Mouse (Mus musculus) hindbrain, embryonic 11.5 days (tissue): ENCODE data around the gene Dok5. TPM values are rescaled to one million over a fixed set of nuclear protein-coding genes. Genes with fewer than 3 reads are reported as not detected.

Source experiments
- ATAC-seq: fragments of 200-750 bp; cut with Nextera tagmentation; 2 replicates; pipeline ENCODE4 v1.8.0; 2017; ENCODE audit warnings: mild to moderate bottlenecking, moderate TSS enrichment, moderate library complexity; ENCODE audit not compliant: low FRiP score
- DNase-seq: peaks from one replicate; pipeline ENCODE4 v3.0.0-alpha.2; 2015; ENCODE audit warnings: low spot score
- H3K27ac ChIP-seq: fragments of 300-500 bp; sonication (generic); 2 replicates; pipeline ENCODE4 v1.5.1; 2014; ENCODE audit warnings: mild to moderate bottlenecking, low read depth, low read length
- H3K27me3 ChIP-seq: fragments of 300-500 bp; sonication (generic); 2 replicates; pipeline ENCODE4 v1.6.1; 2014; ENCODE audit warnings: mild to moderate bottlenecking, low read length, moderate library complexity, mixed read lengths; ENCODE audit not compliant: control insufficient read depth, insufficient read depth
- H3K36me3 ChIP-seq: fragments of 300-500 bp; sonication (generic); 2 replicates; pipeline ENCODE4 v1.6.1; 2014; ENCODE audit warnings: mild to moderate bottlenecking, low read length, moderate library complexity, mixed read lengths; ENCODE audit not compliant: control insufficient read depth, insufficient read depth
- H3K4me1 ChIP-seq: fragments of 300-500 bp; sonication (generic); replicated peaks from 2 replicates; pipeline ENCODE4 v1.6.1; 2014; ENCODE audit warnings: low read length, mixed read lengths; ENCODE audit not compliant: control insufficient read depth, insufficient read depth
- H3K4me2 ChIP-seq: fragments of 300-500 bp; sonication (generic); replicated peaks from 2 replicates; pipeline ENCODE4 v1.6.1; 2014; ENCODE audit warnings: mild to moderate bottlenecking, low read depth, low read length
- H3K4me3 ChIP-seq: fragments of 300-500 bp; sonication (generic); 2 replicates; pipeline ENCODE4 v1.5.1; 2014; ENCODE audit warnings: low read depth, low read length
- H3K9ac ChIP-seq: fragments of 300-500 bp; sonication (generic); 2 replicates; pipeline ENCODE4 v1.6.1; 2014; ENCODE audit warnings: low read depth, low read length
- H3K9me3 ChIP-seq: fragments of 300-500 bp; sonication (generic); 2 replicates; pipeline ENCODE4 v1.6.1; 2016; ENCODE audit warnings: low read length; ENCODE audit not compliant: control insufficient read depth
- WGBS: fragments of 180-500 bp; shearing (Covaris S2); extraction: QIAGEN DNeasy Blood & Tissue Kit; methylation state at CpG from one replicate; pipeline ENCODE4 v1.1.7; 2014; 5-methylcytosine and 5-hydroxymethylcytosine counted together
- polyA plus RNA-seq: library from polyadenylated mRNA; unstranded; fragments of >200 nt; fragmentation: Nextera tagmentation; extraction: Ambion mirVana; gene quantifications from 2 replicates; pipeline ENCODE4 v1.2.1, GENCODE M21; 2014

Gene Dok5
- polyA plus RNA-seq, 1 experiment from 2014 or later = 18.0 TPM

GRCm38 (mm10) chr2:170712658-170713285 is 18.8 kb upstream of the Dok5 start:
- no peaks in the 10 kb centered on the region for H3K27me3 ChIP-seq
- DNase-seq (no peak), ATAC-seq (no peak)
- H3K4me1 ChIP-seq = no peaks in the 10 kb centered on the region
- no peak overlapping the region for H3K4me2 ChIP-seq
- H3K36me3 ChIP-seq = no peaks in the 10 kb centered on the region
- H3K9me3 ChIP-seq = no peaks in the 10 kb centered on the region
- H3K9ac ChIP-seq = no peak overlapping the region
- 90% methylated on average over 11 of the region's 11 CpGs for WGBS
- no peak overlapping the region for H3K27ac ChIP-seq
- no peak overlapping the region for H3K4me3 ChIP-seq

GRCm38 (mm10) chr2:170720386-170720785 is 11.2 kb upstream of the Dok5 start:
- Histone ChIP-seq H3K4me2 (no peak overlapping the region), H3K27me3 (no peaks in the 10 kb centered on the region), H3K9ac (no peak overlapping the region), H3K4me1 (no peaks in the 10 kb centered on the region), H3K9me3 (no peaks in the 10 kb centered on the region), H3K4me3 (no peak overlapping the region), H3K36me3 (no peaks in the 10 kb centered on the region), H3K27ac (no peak overlapping the region)
- DNase-seq (no peak), ATAC-seq (peak; percentile 40; the same call in 1 of the 2 replicates)
- 42% methylated on average over 4 of the region's 4 CpGs for WGBS

- DNase-seq = no peak
- no peaks in the 10 kb centered on the region for H3K36me3 ChIP-seq
- no peak overlapping the region for H3K4me3 ChIP-seq
- H3K9ac ChIP-seq = no peak overlapping the region
- no peaks in the 10 kb centered on the region for H3K9me3 ChIP-seq
- H3K4me2 ChIP-seq = no peak overlapping the region
- H3K27ac ChIP-seq = no peak overlapping the region
- ATAC-seq = no peak
- no peaks in the 10 kb centered on the region for H3K4me1 ChIP-seq
- 65% methylated on average over 13 of the region's 13 CpGs for WGBS
- H3K27me3 ChIP-seq = no peaks in the 10 kb centered on the region
Measured at GRCm38 (mm10) chr2:170724136-170724535, 7.5 kb upstream of the Dok5 start.

DNA sequence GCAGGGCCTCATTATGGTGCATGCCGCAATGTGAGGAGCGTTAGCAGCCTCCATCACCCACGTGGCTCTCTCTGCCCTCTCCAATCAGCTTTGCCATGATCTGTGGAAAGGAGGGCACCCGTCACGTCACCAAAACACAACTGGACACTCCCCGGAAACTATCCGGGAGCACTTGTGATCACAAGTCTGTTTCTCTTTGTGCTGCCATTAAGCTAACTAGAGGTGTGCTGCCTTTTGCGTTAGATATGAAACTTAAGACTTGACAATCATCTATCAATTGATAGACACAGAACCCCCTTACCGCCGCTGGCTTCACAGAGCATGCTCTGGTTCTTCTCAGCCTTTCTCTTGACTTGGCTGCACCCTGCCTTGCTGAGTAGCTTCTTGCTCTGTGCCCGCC is 6.9 kb upstream of the Dok5 start:
- no peaks in the 10 kb centered on the region for H3K9me3 ChIP-seq
- no peak overlapping the region for H3K4me3 ChIP-seq
- ATAC-seq (no peak), DNase-seq (no peak)
- H3K36me3 ChIP-seq = no peaks in the 10 kb centered on the region
- 89% methylated on average over 11 of the region's 11 CpGs for WGBS
- no peak overlapping the region for H3K27ac ChIP-seq
- H3K27me3 ChIP-seq = no peaks in the 10 kb centered on the region
- no peaks in the 10 kb centered on the region for H3K4me1 ChIP-seq
- H3K4me2 ChIP-seq = no peak overlapping the region
- H3K9ac ChIP-seq = no peak overlapping the region

- WGBS = 88% methylated on average over 5 of the region's 5 CpGs
- Histone ChIP-seq H3K4me1 (no peaks in the 10 kb centered on the region), H3K36me3 (no peaks in the 10 kb centered on the region), H3K9me3 (no peaks in the 10 kb centered on the region), H3K27me3 (no peaks in the 10 kb centered on the region), H3K4me3 (no peak overlapping the region), H3K4me2 (no peak overlapping the region), H3K9ac (no peak overlapping the region), H3K27ac (no peak overlapping the region)
- DNase-seq (no peak), ATAC-seq (no peak)
Measured at GRCm38 (mm10) chr2:170725796-170726195, 5.8 kb upstream of the Dok5 start.

DNA sequence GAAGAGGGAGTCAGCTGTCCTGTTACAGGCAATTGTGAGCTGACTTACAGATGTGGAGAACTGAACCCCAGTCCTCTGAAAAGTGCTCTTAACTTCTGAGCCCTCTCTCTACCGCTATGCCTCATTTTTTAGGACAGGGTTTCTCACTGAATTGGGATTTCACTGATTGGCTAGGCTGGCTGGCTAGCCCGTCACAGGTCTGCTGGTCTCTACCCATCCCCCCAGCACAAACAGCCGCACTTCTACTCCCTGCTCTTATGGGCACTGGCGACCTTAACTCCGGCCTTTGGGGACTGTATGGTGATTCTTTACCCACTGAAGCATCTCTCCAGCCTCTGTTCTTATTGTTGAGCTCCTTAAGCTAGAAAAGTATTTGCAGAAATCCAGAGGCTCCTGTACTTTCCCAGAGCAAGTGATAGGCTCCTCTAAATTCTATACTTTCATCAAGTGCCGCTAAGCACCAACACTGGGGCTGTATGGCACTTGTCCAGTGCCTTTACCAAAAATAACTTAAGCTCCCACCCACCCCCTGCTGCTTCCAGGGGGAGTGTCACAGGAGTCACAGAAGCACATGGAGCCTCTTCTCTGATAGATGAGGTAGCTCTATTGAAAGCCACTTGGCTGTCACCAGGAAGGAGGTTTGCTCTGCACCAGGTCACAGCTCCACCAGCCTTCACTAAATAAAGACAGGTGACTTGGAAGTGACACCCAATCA is 4.5 kb upstream of the Dok5 start:
- Histone ChIP-seq H3K4me1 (no peaks in the 10 kb centered on the region), H3K4me2 (no peak overlapping the region), H3K9ac (no peak overlapping the region), H3K4me3 (no peak overlapping the region), H3K36me3 (no peaks in the 10 kb centered on the region), H3K27me3 (0 out of 2 replicates have a peak, but pooled peaks cover 2% of the 10 kb centered on the region), H3K27ac (no peak overlapping the region), H3K9me3 (no peaks in the 10 kb centered on the region)
- 34% methylated on average over 6 of the region's 6 CpGs for WGBS
- ATAC-seq = no peak
- DNase-seq = no peak

DNA sequence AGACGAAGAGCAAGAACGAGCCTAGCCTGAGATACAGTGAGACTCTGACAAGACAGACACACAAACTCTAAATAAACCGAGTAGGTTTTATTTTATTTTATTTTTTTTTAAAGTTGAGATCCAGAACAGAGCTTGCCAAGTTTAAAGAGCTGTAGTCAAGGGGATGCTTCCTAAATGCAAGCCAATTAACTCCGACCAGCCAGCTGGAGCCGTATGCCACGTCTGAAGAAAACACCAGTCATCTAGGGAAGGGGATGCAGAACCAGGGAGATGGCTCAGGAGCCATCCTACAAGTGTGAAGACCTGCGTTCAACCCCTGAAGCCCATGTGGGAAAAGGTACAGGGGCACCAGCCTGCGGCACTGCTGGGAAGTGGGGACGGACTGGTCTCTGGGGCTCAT is 2.7 kb upstream of the Dok5 start:
- Histone ChIP-seq H3K9me3 (no peaks in the 10 kb centered on the region), H3K9ac (no peak overlapping the region), H3K4me3 (no peak overlapping the region), H3K4me2 (no peak overlapping the region), H3K27me3 (0 out of 2 replicates have a peak, but pooled peaks cover 2% of the 10 kb centered on the region), H3K4me1 (no peaks in the 10 kb centered on the region), H3K36me3 (no peaks in the 10 kb centered on the region), H3K27ac (no peak overlapping the region)
- ATAC-seq = no peak
- DNase-seq = no peak
- 90% methylated on average over 9 of the region's 9 CpGs for WGBS

GRCm38 (mm10) chr2:170729661-170730060 is 1.9 kb upstream of the Dok5 start:
- Histone ChIP-seq H3K9me3 (no peaks in the 10 kb centered on the region), H3K9ac (no peak overlapping the region), H3K27ac (no peak overlapping the region), H3K4me1 (no peaks in the 10 kb centered on the region), H3K27me3 (0 out of 2 replicates have a peak, but pooled peaks cover 2% of the 10 kb centered on the region), H3K4me2 (no peak overlapping the region), H3K36me3 (no peaks in the 10 kb centered on the region), H3K4me3 (no peak overlapping the region)
- 53% methylated on average over 2 of the region's 2 CpGs for WGBS
- ATAC-seq = no peak
- no peak for DNase-seq

DNA sequence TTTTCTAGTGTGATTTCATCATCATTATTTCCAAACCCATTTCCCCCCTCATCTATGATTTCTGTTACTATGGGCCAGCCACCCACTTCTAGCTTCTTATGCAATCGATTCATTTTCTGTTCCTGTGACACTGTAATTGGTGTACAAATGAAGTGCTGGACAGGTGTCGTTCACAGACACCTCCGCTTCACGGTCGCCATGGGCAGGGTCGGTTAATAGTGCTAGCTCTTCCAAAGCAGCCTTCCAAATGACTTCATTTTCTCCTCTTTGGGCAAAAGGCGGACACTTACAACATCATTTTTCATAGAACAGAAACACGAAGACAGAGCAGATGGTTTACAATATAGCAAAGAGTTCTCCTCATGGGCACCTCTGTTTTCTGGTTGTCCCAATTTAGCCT is 1.5 kb upstream of the Dok5 start:
- H3K27ac ChIP-seq = no peak overlapping the region
- H3K4me1 ChIP-seq = no peaks in the 10 kb centered on the region
- no peaks in the 10 kb centered on the region for H3K36me3 ChIP-seq
- no peak overlapping the region for H3K4me2 ChIP-seq
- H3K9me3 ChIP-seq = no peaks in the 10 kb centered on the region
- no peak for DNase-seq
- no peak overlapping the region for H3K9ac ChIP-seq
- 0 out of 2 replicates have a peak, but pooled peaks cover 2% of the 10 kb centered on the region for H3K27me3 ChIP-seq
- no peak for ATAC-seq
- H3K4me3 ChIP-seq = no peak overlapping the region
- 89% methylated on average over 8 of the region's 8 CpGs for WGBS
